Mouse (Mus musculus): ENCODE data around the gene Ninl. TPM values are rescaled to one million over a fixed set of nuclear protein-coding genes. Genes with fewer than 3 reads are reported as not detected.

The Ninl gene
- total RNA-seq, 4 experiments from 2014 or later, result 22.3 to 36.1 (median 28.0) TPM

GRCm38 (mm10) chr2:150902347-150902746 lies 136.8 kb downstream of the Ninl start:
- no peak for DNase-seq

DNA sequence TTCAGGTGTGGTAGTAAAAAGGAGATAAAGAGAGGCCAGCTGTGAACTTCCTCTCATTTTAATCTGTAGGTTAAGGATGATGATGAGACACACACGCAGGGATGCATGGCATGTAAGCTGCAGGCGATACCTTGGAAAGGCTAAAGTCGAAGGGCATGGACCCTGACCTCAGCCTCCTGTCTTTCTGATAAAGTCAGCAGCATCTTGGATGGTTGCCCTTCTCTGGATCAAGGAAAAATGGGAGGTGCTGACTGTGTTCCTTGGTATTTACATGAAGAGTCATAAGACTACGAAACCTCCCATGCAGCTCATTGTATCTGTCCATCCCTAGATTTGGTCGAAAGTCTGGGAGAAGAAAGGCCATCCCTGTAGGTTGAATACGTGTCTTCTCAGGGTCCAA lies 138.8 kb downstream of the Ninl start:
- DNase-seq, result no peak

- DNase-seq, result no peak
Observed at GRCm38 (mm10) chr2:150895691-150896252, 143.4 kb downstream of the Ninl start.

- no peak for DNase-seq
Observed at GRCm38 (mm10) chr2:150894617-150895267, 144.4 kb downstream of the Ninl start.

DNA sequence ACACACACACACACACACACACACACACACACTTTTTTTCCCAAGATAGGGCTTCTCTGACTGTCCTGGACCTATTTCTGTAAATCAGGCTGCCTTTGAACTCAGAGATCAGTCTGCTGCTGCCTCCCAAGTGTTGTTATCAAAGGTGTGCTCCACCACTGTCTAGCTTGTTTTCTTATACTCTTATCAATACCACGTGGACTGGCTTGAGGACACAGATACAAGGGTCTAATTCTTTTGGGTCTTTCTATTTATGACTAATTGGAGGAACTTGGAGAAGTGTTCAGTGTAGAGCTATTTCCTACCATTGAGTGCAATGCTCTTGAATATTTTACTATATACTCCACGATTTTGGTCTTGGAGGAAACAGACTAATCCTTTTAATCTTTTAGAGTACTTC lies 151.8 kb downstream of the Ninl start:
- no peak for DNase-seq

- no peak for DNase-seq
Observed at GRCm38 (mm10) chr2:150886315-150886714, 152.9 kb downstream of the Ninl start.

- no peak for DNase-seq
Observed at GRCm38 (mm10) chr2:150885814-150886213, 153.4 kb downstream of the Ninl start.

GRCm38 (mm10) chr2:150884779-150885110 lies 154.4 kb downstream of the Ninl start:
- DNase-seq, result no peak

Other genes starting within 250 kb of the Ninl start
- 100 to 1,000 TPM in 1 of 4 experiments, 10 to 100 TPM in 3; 76.1 to 111 (median 90.2) TPM for gene Abhd12, start 134.6 kb downstream of the Ninl start, total RNA-seq (2022)
- gene Gins1, start 134.0 kb downstream of the Ninl start, total RNA-seq (2022), result 1 to 10 TPM; 2.4 to 2.7 (median 2.6) TPM
- 10 to 100 TPM; 10.8 to 17.5 (median 17.0) TPM for gene Nanp, start within 50 bp of the Ninl start, total RNA-seq (2022)
- gene Gm14151, start 53.0 kb upstream of the Ninl start, total RNA-seq (2022), result not detected
- gene Gm14147, start 58.9 kb upstream of the Ninl start, total RNA-seq (2022), result not detected

Measured in adrenal gland, adult 8-10 months (tissue).